Mouse (Mus musculus) brain, embryonic 14.5 days (tissue): ENCODE results near the gene Map3k20.

Source experiments
- CTCF ChIP-seq: fragments of 200-500 bp; IDR thresholded peaks from 2 replicates; pipeline ENCODE4 v1.5.1; 2012; ENCODE audit warnings: inconsistent platforms, mild to moderate bottlenecking, moderate library complexity, borderline replicate concordance; ENCODE audit not compliant: insufficient read depth, insufficient read length; ENCODE audit errors: extremely low read depth
- POLR2A ChIP-seq: fragments of 200-500 bp; IDR thresholded peaks from 2 replicates; pipeline ENCODE4 v1.6.1; 2012; ENCODE audit warnings: mild to moderate bottlenecking, inconsistent platforms, borderline replicate concordance; ENCODE audit not compliant: poor library complexity, insufficient read depth, insufficient read length, severe bottlenecking; ENCODE audit errors: extremely low read depth

- no peak for TF ChIP-seq POLR2A
- no peak for TF ChIP-seq CTCF
Measured at GRCm38 (mm10) chr2:72427288-72427687, 141.9 kb downstream of the Map3k20 start.
